Mouse (Mus musculus) limb, embryonic 14.5 days (tissue): ENCODE results near the gene Vezf1. TPM values are rescaled to one million over a fixed set of nuclear protein-coding genes. Genes with fewer than 3 reads are reported as not detected.

Source experiments
- ATAC-seq: fragments of 200-750 bp; cut with Nextera tagmentation; 2 replicates; pipeline ENCODE4 v1.8.0; 2017; ENCODE audit warnings: low read depth, moderate number of reproducible peaks, moderate TSS enrichment; ENCODE audit not compliant: low FRiP score
- DNase-seq: peaks from one replicate; pipeline ENCODE4 v3.0.0-alpha.2; 2015; ENCODE audit warnings: low spot score
- H3K27ac ChIP-seq: fragments of 300-500 bp; sonication (generic); replicated peaks from 2 replicates; pipeline ENCODE4 v1.5.1; 2014; ENCODE audit warnings: low read depth, mild to moderate bottlenecking, low read length, moderate library complexity, mixed read lengths
- H3K27me3 ChIP-seq: fragments of 300-500 bp; sonication (generic); 2 replicates; pipeline ENCODE4 v1.6.1; 2014; ENCODE audit warnings: low read length, mixed read lengths; ENCODE audit not compliant: control insufficient read depth, insufficient read depth
- H3K36me3 ChIP-seq: fragments of 300-500 bp; sonication (generic); 2 replicates; pipeline ENCODE4 v1.6.1; 2014; ENCODE audit warnings: mild to moderate bottlenecking, low read length, moderate library complexity, mixed read lengths; ENCODE audit not compliant: control insufficient read depth, insufficient read depth
- H3K4me1 ChIP-seq: fragments of 300-500 bp; sonication (generic); 2 replicates; pipeline ENCODE4 v1.6.1; 2014; ENCODE audit warnings: antibody characterized with exemption, low read length, mixed read lengths; ENCODE audit not compliant: control insufficient read depth, insufficient read depth
- H3K4me2 ChIP-seq: fragments of 300-500 bp; sonication (generic); replicated peaks from 2 replicates; pipeline ENCODE4 v1.6.1; 2014; ENCODE audit warnings: low read depth, mild to moderate bottlenecking, low read length, moderate library complexity; ENCODE audit not compliant: severe bottlenecking
- H3K4me3 ChIP-seq: fragments of 300-500 bp; sonication (generic); replicated peaks from 2 replicates; pipeline ENCODE4 v1.5.1; 2014; ENCODE audit warnings: low read length
- H3K9ac ChIP-seq: fragments of 300-500 bp; sonication (generic); 2 replicates; pipeline ENCODE4 v1.6.1; 2014; ENCODE audit warnings: mild to moderate bottlenecking, low read depth, low read length, moderate library complexity; ENCODE audit not compliant: severe bottlenecking
- H3K9me3 ChIP-seq: fragments of 300-500 bp; sonication (generic); 2 replicates; pipeline ENCODE4 v1.6.1; 2016; ENCODE audit warnings: low read length; ENCODE audit not compliant: control insufficient read depth
- POLR2A ChIP-seq: fragments of 200-500 bp; IDR thresholded peaks from 2 replicates; pipeline ENCODE4 v1.8.0; 2012; ENCODE audit warnings: inconsistent platforms, mild to moderate bottlenecking, moderate library complexity, borderline replicate concordance; ENCODE audit not compliant: insufficient read depth, insufficient read length; ENCODE audit errors: extremely low read depth
- WGBS: fragments of 180-500 bp; shearing (Covaris S2); extraction: QIAGEN DNeasy Blood & Tissue Kit; methylation state at CpG from one replicate; pipeline ENCODE4 v1.1.7; 2014; 5-methylcytosine and 5-hydroxymethylcytosine counted together
- polyA plus RNA-seq, 2 experiments: library from polyadenylated mRNA; depleted of rRNA in 1 of 2; stranded (reverse) in 1 of 2; unstranded in 1 of 2; fragments of >200 nt; fragmentation: Nextera tagmentation in 1 of 2; extraction: Ambion mirVana in 1 of 2; gene quantifications; 2 replicates each; pipeline versions ENCODE4 v1.2.1 to v1.2.3; 2012 to 2014

Gene Vezf1
- polyA plus RNA-seq, 2 experiments: 35.3 to 42.7 TPM

- no peak overlapping the region for H3K27ac ChIP-seq
- DNase-seq (no peak), ATAC-seq (no peak)
- H3K4me3 ChIP-seq: no peak overlapping the region
- no peak for TF ChIP-seq POLR2A
- H3K36me3 ChIP-seq: no peaks in the 10 kb centered on the region
- no peak overlapping the region for H3K4me2 ChIP-seq
- no peak overlapping the region for H3K9ac ChIP-seq
- 84% methylated on average over 2 of the region's 2 CpGs for WGBS
- H3K27me3 ChIP-seq: no peaks in the 10 kb centered on the region
- no peaks in the 10 kb centered on the region for H3K4me1 ChIP-seq
- no peaks in the 10 kb centered on the region for H3K9me3 ChIP-seq
Observed at GRCm38 (mm10) chr11:88030836-88031235, 37.2 kb upstream of the Vezf1 start.

DNA sequence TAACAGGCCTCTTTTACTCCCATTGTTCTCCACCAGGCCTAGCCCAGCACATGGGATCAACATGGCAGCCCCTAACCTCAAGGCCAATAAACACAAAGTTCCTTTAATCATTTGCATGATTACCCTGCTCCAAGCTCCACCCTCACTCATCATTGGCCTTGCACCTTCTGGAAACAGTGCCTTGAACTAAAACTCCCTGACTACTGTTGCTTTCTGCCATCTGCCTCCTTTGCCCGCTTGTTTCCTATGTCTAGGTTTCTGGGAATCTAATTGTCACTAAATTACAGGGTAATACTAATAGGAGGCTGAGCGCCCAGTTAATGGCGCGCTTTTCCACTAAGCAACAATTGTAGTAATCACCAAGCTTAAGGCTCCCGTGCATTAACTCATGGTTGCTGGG lies 36.3 kb upstream of the Vezf1 start:
- no peak for TF ChIP-seq POLR2A
- Histone ChIP-seq H3K27me3 (no peaks in the 10 kb centered on the region), H3K9me3 (no peaks in the 10 kb centered on the region), H3K4me2 (no peak overlapping the region), H3K9ac (no peak overlapping the region), H3K4me1 (no peaks in the 10 kb centered on the region), H3K4me3 (no peak overlapping the region), H3K27ac (no peak overlapping the region), H3K36me3 (no peaks in the 10 kb centered on the region)
- 77% methylated on average over 5 of the region's 5 CpGs for WGBS
- no peak for ATAC-seq
- DNase-seq: no peak

- no peak for ATAC-seq
- H3K9ac ChIP-seq: no peak overlapping the region
- H3K36me3 ChIP-seq: no peaks in the 10 kb centered on the region
- no peak for DNase-seq
- no peak for TF ChIP-seq POLR2A
- H3K27me3 ChIP-seq: no peaks in the 10 kb centered on the region
- no peaks in the 10 kb centered on the region for H3K9me3 ChIP-seq
- no peaks in the 10 kb centered on the region for H3K4me1 ChIP-seq
- no peak overlapping the region for H3K4me3 ChIP-seq
- no peak overlapping the region for H3K4me2 ChIP-seq
- H3K27ac ChIP-seq: no peak overlapping the region
- 68% methylated on average over 7 of the region's 7 CpGs for WGBS
Observed at GRCm38 (mm10) chr11:88035970-88036369, 32.1 kb upstream of the Vezf1 start.

GRCm38 (mm10) chr11:88036761-88037251 lies 31.3 kb upstream of the Vezf1 start:
- 88% methylated on average over 10 of the region's 10 CpGs for WGBS

DNA sequence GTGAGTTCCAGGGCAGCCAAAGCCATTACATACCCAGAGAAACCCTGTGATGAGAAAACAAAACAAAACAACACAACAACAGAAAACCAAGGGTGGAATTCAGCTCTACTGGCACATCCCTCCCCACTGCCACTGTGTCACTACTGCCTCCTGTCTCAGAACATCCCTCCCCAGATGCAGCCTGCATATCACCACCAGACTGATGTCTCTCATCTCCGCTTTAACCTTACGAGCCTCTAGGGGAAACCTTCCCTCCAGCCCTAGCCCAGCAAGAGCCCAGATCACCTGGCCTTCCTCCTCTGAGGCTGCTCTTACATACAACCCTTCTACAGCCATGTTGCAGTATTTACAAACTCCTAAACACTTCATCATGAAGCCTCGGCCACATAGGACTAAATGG lies 30.7 kb upstream of the Vezf1 start:
- Histone ChIP-seq H3K27me3 (no peaks in the 10 kb centered on the region), H3K27ac (no peak overlapping the region), H3K36me3 (no peaks in the 10 kb centered on the region), H3K4me3 (no peak overlapping the region), H3K4me1 (no peaks in the 10 kb centered on the region), H3K9ac (no peak overlapping the region), H3K9me3 (no peaks in the 10 kb centered on the region), H3K4me2 (no peak overlapping the region)
- no peak for DNase-seq
- no peak for ATAC-seq
- 70% methylated on average over 3 of the region's 3 CpGs for WGBS
- TF ChIP-seq POLR2A: no peak

More at GRCm38 (mm10) chr11:88036761-88037251, 31.3 kb upstream of the Vezf1 start:
- Histone ChIP-seq H3K4me2 (no peak overlapping the region), H3K9me3 (no peaks in the 10 kb centered on the region), H3K4me3 (no peak overlapping the region), H3K9ac (0 out of 2 replicates have a peak overlapping the region, but pooled peaks have one; percentile 25), H3K27ac (no peak overlapping the region), H3K4me1 (no peaks in the 10 kb centered on the region), H3K27me3 (no peaks in the 10 kb centered on the region), H3K36me3 (no peaks in the 10 kb centered on the region)
- no peak for DNase-seq
- ATAC-seq: no peak
- no peak for TF ChIP-seq POLR2A

DNA sequence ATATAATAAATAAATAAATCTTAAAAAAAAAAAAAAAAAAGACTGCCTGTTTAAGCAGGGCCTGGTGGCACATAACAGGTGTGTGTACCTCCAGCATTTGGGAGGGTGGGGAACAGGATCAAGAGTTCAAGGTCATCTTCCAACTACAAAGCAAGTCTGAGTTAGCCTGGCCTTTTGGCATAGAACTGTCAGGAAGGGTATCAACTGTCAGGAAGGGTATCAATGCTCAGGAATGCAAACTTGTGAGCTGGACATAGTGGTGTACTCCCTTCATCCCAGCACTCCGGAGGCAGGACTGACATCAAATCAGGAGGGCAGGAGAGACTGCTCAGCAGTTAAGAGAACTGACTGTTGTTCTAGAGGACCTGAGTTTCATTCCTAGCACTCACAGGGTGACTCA lies 29.0 kb upstream of the Vezf1 start:
- TF ChIP-seq POLR2A: no peak
- Histone ChIP-seq H3K4me1 (no peaks in the 10 kb centered on the region), H3K4me2 (no peak overlapping the region), H3K9me3 (no peaks in the 10 kb centered on the region), H3K27me3 (no peaks in the 10 kb centered on the region), H3K4me3 (no peak overlapping the region), H3K9ac (no peak overlapping the region), H3K36me3 (no peaks in the 10 kb centered on the region), H3K27ac (no peak overlapping the region)
- WGBS: 95% methylated on average over 1 of the region's 1 CpGs
- ATAC-seq: no peak
- DNase-seq: no peak
